Mouse (Mus musculus) adrenal gland, postnatal 14 days (tissue): ENCODE results near the gene Acsl5. TPM values are rescaled to one million over a fixed set of nuclear protein-coding genes. Genes with fewer than 3 reads are reported as not detected.
A peak's percentile ranks its signal among the peaks of the same experiment; 100 is the strongest.

Source experiments
- DNase-seq: peaks from one replicate; pipeline ENCODE4 v3.0.0; 2021; ENCODE audit warnings: mixed read lengths
- total RNA-seq: library from RNA; stranded (reverse); gene quantifications from 2 replicates; pipeline ENCODE4 v1.2.3, GENCODE M21; 2021

The Acsl5 gene
- total RNA-seq, 1 experiment from 2014 or later, result 115 TPM

- no peak for DNase-seq
Observed at GRCm38 (mm10) chr19:55286034-55286433, 34.3 kb downstream of the Acsl5 start.

- DNase-seq, result no peak
Observed at GRCm38 (mm10) chr19:55288974-55289373, 37.2 kb downstream of the Acsl5 start.

GRCm38 (mm10) chr19:55290621-55291270 lies 39.0 kb downstream of the Acsl5 start:
- no peak for DNase-seq

- DNase-seq, result no peak
Observed at GRCm38 (mm10) chr19:55292210-55292850, 40.6 kb downstream of the Acsl5 start.

DNA sequence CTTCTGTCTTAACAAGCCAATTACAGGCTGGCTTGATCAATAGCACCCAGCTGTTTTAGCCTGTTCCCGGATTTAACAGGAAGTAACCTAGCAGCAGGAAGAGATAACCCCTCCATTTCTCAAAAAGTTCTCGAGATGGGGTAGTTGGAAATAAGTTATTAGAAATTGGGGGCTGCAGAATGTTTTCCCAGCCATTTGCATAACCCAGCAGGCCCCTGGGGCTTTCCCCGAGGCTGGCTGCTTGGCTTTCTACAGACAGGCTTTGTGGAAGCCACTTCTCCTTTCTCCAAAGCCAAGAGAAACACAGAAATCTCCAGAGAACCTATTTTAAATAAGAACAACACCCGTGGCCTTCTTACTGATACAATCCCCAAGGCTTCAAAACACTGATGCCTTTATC lies 41.4 kb downstream of the Acsl5 start:
- DNase-seq, result peak; percentile 21

GRCm38 (mm10) chr19:55295075-55295474 lies 43.3 kb downstream of the Acsl5 start:
- DNase-seq, result no peak

GRCm38 (mm10) chr19:55295556-55295955 lies 43.8 kb downstream of the Acsl5 start:
- DNase-seq, result no peak

- no peak for DNase-seq
Observed at GRCm38 (mm10) chr19:55296301-55296700, 44.6 kb downstream of the Acsl5 start.

GRCm38 (mm10) chr19:55297489-55297888 lies 45.8 kb downstream of the Acsl5 start:
- DNase-seq, result no peak

DNA sequence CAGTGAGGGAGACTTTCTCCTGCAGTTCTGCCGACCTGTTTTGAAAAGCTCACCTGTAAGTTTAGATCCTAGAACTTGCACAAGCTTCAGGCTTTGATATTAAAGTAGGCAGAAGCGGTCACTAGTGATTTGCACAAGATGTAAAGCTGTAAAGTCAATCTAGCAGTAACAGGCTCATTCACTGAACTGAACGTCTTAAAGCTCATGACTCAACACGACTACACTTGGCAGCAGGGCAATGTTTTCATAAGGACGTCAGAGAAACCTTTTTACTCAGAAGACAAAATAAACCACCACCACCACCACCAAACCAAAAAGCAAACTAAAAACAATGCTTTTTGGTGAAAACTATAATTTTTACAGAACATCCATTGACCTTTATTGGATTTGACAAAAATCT lies 46.2 kb downstream of the Acsl5 start:
- no peak for DNase-seq

DNA sequence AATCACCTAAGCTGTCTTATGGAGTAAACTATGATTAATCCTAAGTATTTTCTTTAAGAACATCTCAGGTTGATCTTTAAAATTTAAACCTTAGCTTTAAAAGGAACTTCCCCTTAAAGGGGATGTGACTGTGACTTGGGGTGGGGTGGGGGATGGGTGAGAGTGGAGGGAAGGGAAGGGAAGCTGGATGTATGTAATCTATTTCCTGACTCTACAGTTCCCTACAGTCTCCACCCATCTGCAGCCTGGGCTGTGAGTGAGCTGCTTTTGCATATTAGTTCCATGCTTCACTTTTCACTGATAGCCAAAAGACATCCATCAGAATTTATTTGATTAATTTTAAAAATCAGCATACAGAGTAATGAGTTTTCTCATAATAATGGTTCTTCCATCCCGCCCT lies 47.6 kb downstream of the Acsl5 start:
- no peak for DNase-seq

GRCm38 (mm10) chr19:55300525-55300924 lies 48.8 kb downstream of the Acsl5 start:
- no peak for DNase-seq

- DNase-seq, result no peak
Observed at GRCm38 (mm10) chr19:55305024-55305423, 53.3 kb downstream of the Acsl5 start.

GRCm38 (mm10) chr19:55311874-55312273 lies 60.1 kb downstream of the Acsl5 start:
- DNase-seq, result no peak

DNA sequence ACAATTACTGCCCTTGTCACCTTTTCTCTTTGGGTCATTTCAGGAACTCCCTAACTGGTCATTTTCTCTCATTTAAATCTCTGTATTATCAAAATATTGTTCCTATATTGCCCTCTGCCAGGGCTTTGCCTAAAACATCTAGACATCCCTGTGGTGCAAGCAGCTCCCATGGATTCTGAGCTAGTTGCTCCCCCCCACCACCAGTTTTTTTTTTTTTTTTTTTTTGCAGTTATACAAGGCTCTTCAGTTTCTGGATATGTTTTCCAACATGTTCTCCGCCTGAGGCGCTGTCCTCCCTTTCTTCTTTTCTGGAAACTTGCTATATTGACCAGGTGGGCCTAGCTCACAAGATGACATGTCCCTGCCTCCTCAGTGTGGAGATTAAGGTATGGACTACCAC lies 61.9 kb downstream of the Acsl5 start:
- DNase-seq, result no peak

- peak; percentile 90 for DNase-seq
Observed at GRCm38 (mm10) chr19:55315452-55316108, 63.8 kb downstream of the Acsl5 start, which contains the start of gene Zdhhc6. Gene Zdhhc6, minus strand, starts transcription at chr19:55316032.

- peak; percentile 93 for DNase-seq
Observed at GRCm38 (mm10) chr19:55316109-55316714, 64.5 kb downstream of the Acsl5 start, which contains the start of gene Vti1a. Gene Vti1a, plus strand, starts transcription at chr19:55316295.

- DNase-seq, result no peak
Observed at GRCm38 (mm10) chr19:55316901-55317300, 65.2 kb downstream of the Acsl5 start.

GRCm38 (mm10) chr19:55319036-55319435 lies 67.3 kb downstream of the Acsl5 start:
- no peak for DNase-seq

DNA sequence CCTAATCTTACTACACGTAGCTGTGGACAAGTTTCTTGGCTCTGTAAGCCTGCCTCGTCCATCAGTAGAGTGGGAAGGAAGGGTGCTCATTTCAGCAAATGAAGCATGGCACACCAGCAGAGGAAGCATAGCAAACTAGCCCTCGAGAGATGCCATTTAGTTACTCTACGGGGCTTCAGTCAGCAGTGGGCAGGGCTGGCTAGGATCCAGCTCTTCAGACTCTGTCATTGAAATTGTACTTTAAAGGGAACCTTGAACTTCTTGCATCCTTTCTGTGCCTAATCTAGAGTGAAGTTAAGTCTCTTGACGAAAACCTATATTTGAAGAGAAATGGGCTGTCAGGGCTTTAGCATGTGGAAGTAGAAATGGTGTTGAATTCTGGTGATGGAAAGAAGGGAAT lies 67.8 kb downstream of the Acsl5 start:
- peak; percentile 63 for DNase-seq

DNA sequence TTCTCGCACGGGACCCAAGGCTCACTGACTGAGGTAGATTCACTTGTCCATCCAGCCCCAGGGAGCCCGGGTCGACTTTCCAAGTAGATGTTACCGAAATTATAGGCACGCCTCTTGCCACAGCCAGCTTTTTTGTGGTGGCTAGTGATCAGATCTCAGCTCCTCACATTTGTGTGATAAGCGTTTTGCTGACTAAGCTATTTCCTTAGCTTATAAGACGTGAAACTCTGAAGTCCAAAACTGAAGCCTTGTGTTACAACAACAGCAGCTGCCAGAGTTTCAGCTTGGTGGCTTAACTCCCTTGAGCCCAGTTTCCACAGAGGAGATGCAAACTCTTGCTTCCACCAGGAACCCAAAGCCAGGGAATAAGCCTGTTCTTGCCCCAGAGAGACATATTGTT lies 70.9 kb downstream of the Acsl5 start:
- DNase-seq, result no peak

GRCm38 (mm10) chr19:55327510-55327909 lies 75.8 kb downstream of the Acsl5 start:
- DNase-seq, result no peak

DNA sequence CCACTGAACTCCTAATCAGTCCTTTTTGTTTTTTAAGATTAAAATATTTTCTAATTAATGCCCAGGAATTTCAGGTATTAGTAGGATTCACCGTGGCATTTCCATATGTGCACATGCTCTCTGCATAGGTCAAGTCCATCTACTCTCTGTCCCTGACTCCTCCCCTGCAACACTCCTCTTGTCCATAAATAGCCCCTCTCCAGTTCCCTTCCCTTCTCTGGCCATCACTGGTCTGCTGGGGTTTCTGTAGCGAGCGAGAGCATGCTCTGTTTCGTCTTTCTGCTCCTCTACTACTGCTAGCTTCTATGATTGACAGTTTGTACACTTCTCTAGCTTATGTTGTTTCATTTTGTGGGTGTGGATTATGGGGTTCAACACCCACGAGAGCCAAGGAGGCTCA lies 80.0 kb downstream of the Acsl5 start:
- no peak for DNase-seq
